Mouse (Mus musculus): Measurements from ENCODE around the gene Rbfox3. TPM values are rescaled to one million over a fixed set of nuclear protein-coding genes. Genes with fewer than 3 reads are reported as not detected.

The Rbfox3 gene
- polyA plus RNA-seq, 1 experiment: not detected

GRCm38 (mm10) chr11:118584826-118585225 is 326.6 kb downstream of the Rbfox3 start:
- 6% methylated on average over 15 of the region's 15 CpGs for WGBS
- H3K4me3 ChIP-seq (replicated peaks; ENCODE audit: control insufficient read depth, low read depth, low read length): no peak overlapping the region
- H3K4me1 ChIP-seq (ENCODE audit: control insufficient read depth, insufficient read depth, low read length): no peaks in the 10 kb centered on the region
- no peak overlapping the region for H3K27ac ChIP-seq (ENCODE audit: control insufficient read depth, insufficient read depth, low read depth, low read length, poor library complexity)
- TF ChIP-seq CTCF (IDR thresholded peaks at IDR 0.05; ENCODE audit: control insufficient read depth, insufficient read depth, low read length) (no peak), POLR2A (IDR thresholded peaks at IDR 0.05; ENCODE audit: borderline replicate concordance, control insufficient read depth, low read depth, low read length) (no peak)

- Histone ChIP-seq H3K27ac (ENCODE audit: control insufficient read depth, insufficient read depth, low read depth, low read length, poor library complexity) (no peak overlapping the region), H3K4me1 (ENCODE audit: control insufficient read depth, insufficient read depth, low read length) (no peaks in the 10 kb centered on the region), H3K4me3 (replicated peaks; ENCODE audit: control insufficient read depth, low read depth, low read length) (no peak overlapping the region)
- TF ChIP-seq POLR2A (IDR thresholded peaks at IDR 0.05; ENCODE audit: borderline replicate concordance, control insufficient read depth, low read depth, low read length) (no peak), CTCF (IDR thresholded peaks at IDR 0.05; ENCODE audit: control insufficient read depth, insufficient read depth, low read length) (no peak)
- WGBS: 96% methylated on average over 1 of the region's 1 CpGs
Measured at GRCm38 (mm10) chr11:118583989-118584388, 327.4 kb downstream of the Rbfox3 start.

- TF ChIP-seq CTCF (IDR thresholded peaks at IDR 0.05; ENCODE audit: control insufficient read depth, insufficient read depth, low read length) (no peak), POLR2A (IDR thresholded peaks at IDR 0.05; ENCODE audit: borderline replicate concordance, control insufficient read depth, low read depth, low read length) (no peak)
- no peak overlapping the region for H3K4me3 ChIP-seq (replicated peaks; ENCODE audit: control insufficient read depth, low read depth, low read length)
- no peak overlapping the region for H3K27ac ChIP-seq (ENCODE audit: control insufficient read depth, insufficient read depth, low read depth, low read length, poor library complexity)
- H3K4me1 ChIP-seq (ENCODE audit: control insufficient read depth, insufficient read depth, low read length): no peaks in the 10 kb centered on the region
- 80% methylated on average over 8 of the region's 8 CpGs for WGBS
Measured at GRCm38 (mm10) chr11:118583573-118583972, 327.8 kb downstream of the Rbfox3 start.

- H3K4me1 ChIP-seq (ENCODE audit: control insufficient read depth, insufficient read depth, low read length): no peaks in the 10 kb centered on the region
- TF ChIP-seq CTCF (IDR thresholded peaks at IDR 0.05; ENCODE audit: control insufficient read depth, insufficient read depth, low read length) (no peak), POLR2A (IDR thresholded peaks at IDR 0.05; ENCODE audit: borderline replicate concordance, control insufficient read depth, low read depth, low read length) (no peak)
- no peak overlapping the region for H3K4me3 ChIP-seq (replicated peaks; ENCODE audit: control insufficient read depth, low read depth, low read length)
- H3K27ac ChIP-seq (ENCODE audit: control insufficient read depth, insufficient read depth, low read depth, low read length, poor library complexity): no peak overlapping the region
- 29% methylated on average over 4 of the region's 4 CpGs for WGBS
Measured at GRCm38 (mm10) chr11:118581019-118581418, 330.4 kb downstream of the Rbfox3 start.

- TF ChIP-seq CTCF (IDR thresholded peaks at IDR 0.05; ENCODE audit: control insufficient read depth, insufficient read depth, low read length): no peak
- TF ChIP-seq POLR2A (IDR thresholded peaks at IDR 0.05; ENCODE audit: borderline replicate concordance, control insufficient read depth, low read depth, low read length): no peak
- 70% methylated on average over 8 of the region's 8 CpGs for WGBS
Measured at GRCm38 (mm10) chr11:118579622-118580021, 331.8 kb downstream of the Rbfox3 start.

GRCm38 (mm10) chr11:118577271-118577670 is 334.1 kb downstream of the Rbfox3 start:
- Histone ChIP-seq H3K27ac (ENCODE audit: control insufficient read depth, insufficient read depth, low read depth, low read length, poor library complexity) (no peak overlapping the region), H3K4me3 (replicated peaks; ENCODE audit: control insufficient read depth, low read depth, low read length) (no peak overlapping the region), H3K4me1 (ENCODE audit: control insufficient read depth, insufficient read depth, low read length) (no peaks in the 10 kb centered on the region)
- TF ChIP-seq POLR2A (IDR thresholded peaks at IDR 0.05; ENCODE audit: borderline replicate concordance, control insufficient read depth, low read depth, low read length) (no peak), CTCF (IDR thresholded peaks at IDR 0.05; ENCODE audit: control insufficient read depth, insufficient read depth, low read length) (no peak)
- 65% methylated on average over 15 of the region's 15 CpGs for WGBS

More at GRCm38 (mm10) chr11:118579622-118580021, 331.8 kb downstream of the Rbfox3 start:
- H3K27ac ChIP-seq (ENCODE audit: control insufficient read depth, insufficient read depth, low read depth, low read length, poor library complexity): no peak overlapping the region
- H3K4me3 ChIP-seq (replicated peaks; ENCODE audit: control insufficient read depth, low read depth, low read length): no peak overlapping the region
- H3K4me1 ChIP-seq (ENCODE audit: control insufficient read depth, insufficient read depth, low read length): no peaks in the 10 kb centered on the region

GRCm38 (mm10) chr11:118576611-118577010 is 334.8 kb downstream of the Rbfox3 start:
- TF ChIP-seq CTCF (IDR thresholded peaks at IDR 0.05; ENCODE audit: control insufficient read depth, insufficient read depth, low read length): no peak
- TF ChIP-seq POLR2A (IDR thresholded peaks at IDR 0.05; ENCODE audit: borderline replicate concordance, control insufficient read depth, low read depth, low read length): no peak
- Histone ChIP-seq H3K27ac (ENCODE audit: control insufficient read depth, insufficient read depth, low read depth, low read length, poor library complexity) (no peak overlapping the region), H3K4me1 (ENCODE audit: control insufficient read depth, insufficient read depth, low read length) (no peaks in the 10 kb centered on the region), H3K4me3 (replicated peaks; ENCODE audit: control insufficient read depth, low read depth, low read length) (no peak overlapping the region)
- WGBS: 55% methylated on average over 8 of the region's 8 CpGs

GRCm38 (mm10) chr11:118574418-118574817 is 337.0 kb downstream of the Rbfox3 start:
- no peak for TF ChIP-seq POLR2A (IDR thresholded peaks at IDR 0.05; ENCODE audit: borderline replicate concordance, control insufficient read depth, low read depth, low read length)
- TF ChIP-seq CTCF (IDR thresholded peaks at IDR 0.05; ENCODE audit: control insufficient read depth, insufficient read depth, low read length): no peak
- Histone ChIP-seq H3K4me1 (ENCODE audit: control insufficient read depth, insufficient read depth, low read length) (no peaks in the 10 kb centered on the region), H3K4me3 (replicated peaks; ENCODE audit: control insufficient read depth, low read depth, low read length) (no peak overlapping the region), H3K27ac (ENCODE audit: control insufficient read depth, insufficient read depth, low read depth, low read length, poor library complexity) (no peak overlapping the region)
- WGBS: 57% methylated on average over 5 of the region's 5 CpGs

GRCm38 (mm10) chr11:118573569-118573968 is 337.8 kb downstream of the Rbfox3 start:
- H3K27ac ChIP-seq (ENCODE audit: control insufficient read depth, insufficient read depth, low read depth, low read length, poor library complexity): no peak overlapping the region
- WGBS: 0% methylated on average over 3 of the region's 3 CpGs
- H3K4me3 ChIP-seq (replicated peaks; ENCODE audit: control insufficient read depth, low read depth, low read length): no peak overlapping the region
- TF ChIP-seq CTCF (IDR thresholded peaks at IDR 0.05; ENCODE audit: control insufficient read depth, insufficient read depth, low read length) (peak; percentile 68), POLR2A (IDR thresholded peaks at IDR 0.05; ENCODE audit: borderline replicate concordance, control insufficient read depth, low read depth, low read length) (no peak)
- no peaks in the 10 kb centered on the region for H3K4me1 ChIP-seq (ENCODE audit: control insufficient read depth, insufficient read depth, low read length)
